Mouse (Mus musculus) megakaryocyte, embryonic 14.5 days (primary cell): ENCODE data around the gene Selplg.

ENCODE experiments used
- FLI1 ChIP-seq: IDR thresholded peaks from 2 replicates; pipeline ENCODE4 v1.6.1; 2012; ENCODE audit warnings: low read length, inconsistent platforms, mixed read lengths
- GATA1 ChIP-seq: IDR thresholded peaks from 3 replicates; pipeline ENCODE4 v1.6.1; 2012; ENCODE audit warnings: mixed read lengths, low read length, inconsistent platforms, borderline replicate concordance

GRCm38 (mm10) chr5:113782624-113783023 is 49.8 kb downstream of the Selplg start:
- TF ChIP-seq GATA1 (no peak), FLI1 (no peak)
